Mouse (Mus musculus) ES-E14 (cell line): ENCODE measurements around the gene Smim24.

Experiments used
- CHD2 ChIP-seq: IDR thresholded peaks from 2 replicates; pipeline ENCODE4 v1.6.1; 2014; ENCODE audit warnings: mild to moderate bottlenecking, low read depth, low read length, inconsistent platforms
- HCFC1 ChIP-seq: IDR thresholded peaks from 2 replicates; pipeline ENCODE4 v1.6.1; 2012; ENCODE audit warnings: low read length, inconsistent platforms, borderline replicate concordance; ENCODE audit not compliant: insufficient read depth
- ZNF384 ChIP-seq: IDR thresholded peaks from 2 replicates; pipeline ENCODE4 v1.6.1; 2012; ENCODE audit warnings: low read depth, low read length, inconsistent platforms

- no peak for TF ChIP-seq HCFC1
- TF ChIP-seq ZNF384, result no peak
- no peak for TF ChIP-seq CHD2
These were observed 3.9 kb downstream of the Smim24 start for GRCm38 (mm10) chr10:81396749-81397148.
